ENCODE assay signal across 10 mouse cellular contexts in genomic region chr9:69442471-69443038, GRCm38 (mm10). TPM values are rescaled to one million over a fixed set of nuclear protein-coding genes. Genes with fewer than 3 reads are reported as not detected.
DNase-seq lines count a peak whose midpoint lies in the region; ATAC-seq lines count a peak whose summit lies in the region.
"Had no signal": no experiment of that assay in that cellular context is flagged by ENCODE, and none has a peak within 500 bp of the region (broad histone marks: within the 10 kb centered on the region; RNA-seq: fewer than 3 reads in every experiment).

No protein-coding gene starts in this region.

- peaks cover 19% of the 10 kb centered on the region for H3K4me1 ChIP-seq in embryonic facial prominence, embryonic 15.5 days
- H3K4me1 ChIP-seq in embryonic facial prominence, embryonic 10.5 days: peaks cover 19% of the 10 kb centered on the region
- H3K4me1 ChIP-seq in lung, embryonic 16.5 days (replicated peaks; ENCODE audit: control insufficient read depth, insufficient read depth, low read length): peaks cover 25% of the 10 kb centered on the region

- H3K36me3 ChIP-seq in embryonic facial prominence, embryonic 15.5 days: no peaks in the 10 kb centered on the region
- H3K36me3 ChIP-seq in embryonic facial prominence, embryonic 10.5 days (replicated peaks): no peaks in the 10 kb centered on the region
- H3K36me3 ChIP-seq in lung, embryonic 16.5 days (ENCODE audit: control insufficient read depth, insufficient read depth, low read length): no peaks in the 10 kb centered on the region
- H3K36me3 ChIP-seq: limb, embryonic 13.5 days had no signal

- no peak for ATAC-seq in embryonic facial prominence, embryonic 15.5 days (ENCODE audit: insufficient number of reproducible peaks, low FRiP score, low TSS enrichment, low read depth)
- ATAC-seq in common myeloid progenitor, adult 5-6 weeks (replicated peaks; ENCODE audit: low read depth, poor library complexity, severe bottlenecking): peak; percentile 70
- peak; percentile 46 for ATAC-seq in lung, embryonic 16.5 days (ENCODE audit: low read depth)

- no peak overlapping the region for H3K9ac ChIP-seq in embryonic facial prominence, embryonic 15.5 days
- no peak overlapping the region for H3K9ac ChIP-seq in lung, embryonic 16.5 days (ENCODE audit: low read length)
- H3K9ac ChIP-seq: limb, embryonic 13.5 days had no signal

- H3K27ac ChIP-seq in embryonic facial prominence, embryonic 15.5 days (replicated peaks): peak overlapping the region; percentile 71
- no peak overlapping the region for H3K27ac ChIP-seq in embryonic facial prominence, embryonic 10.5 days (replicated peaks)
- peak overlapping the region; percentile 72 for H3K27ac ChIP-seq in lung, embryonic 16.5 days (ENCODE audit: low read length)
- H3K27ac ChIP-seq: limb, embryonic 13.5 days had no signal

- no peak for DNase-seq in embryonic facial prominence, embryonic 10.5 days (ENCODE audit: low spot score)
- DNase-seq in 3134 (ENCODE audit: extremely low read depth, insufficient read length, low spot score): peak; percentile 79
- no peak for DNase-seq in cerebellum, adult 11-12 months
- no peak for DNase-seq in spleen, adult 12 weeks (ENCODE audit: low spot score)
- no peak for DNase-seq in frontal cortex, postnatal 36 days (ENCODE audit: low spot score in 2 of 2)

- no peak overlapping the region for H3K4me2 ChIP-seq in embryonic facial prominence, embryonic 15.5 days (replicated peaks)
- no peak overlapping the region for H3K4me2 ChIP-seq in lung, embryonic 16.5 days (ENCODE audit: low read depth, low read length)
- H3K4me2 ChIP-seq: limb, embryonic 13.5 days had no signal

- H3K9me3 ChIP-seq in embryonic facial prominence, embryonic 15.5 days (replicated peaks): no peaks in the 10 kb centered on the region
- no peaks in the 10 kb centered on the region for H3K9me3 ChIP-seq in embryonic facial prominence, embryonic 10.5 days
- no peaks in the 10 kb centered on the region for H3K9me3 ChIP-seq in lung, embryonic 16.5 days (ENCODE audit: control insufficient read depth, low read length)
- H3K9me3 ChIP-seq: limb, embryonic 13.5 days had no signal

- no peak overlapping the region for H3K4me3 ChIP-seq in embryonic facial prominence, embryonic 15.5 days (replicated peaks)
- H3K4me3 ChIP-seq in embryonic facial prominence, embryonic 10.5 days: no peak overlapping the region
- H3K4me3 ChIP-seq in lung, embryonic 16.5 days (ENCODE audit: low read length): no peak overlapping the region
- H3K4me3 ChIP-seq: limb, embryonic 13.5 days had no signal

- H3K27me3 ChIP-seq in embryonic facial prominence, embryonic 15.5 days: no peaks in the 10 kb centered on the region
- H3K27me3 ChIP-seq in embryonic facial prominence, embryonic 10.5 days (replicated peaks; ENCODE audit: low read depth, poor library complexity, severe bottlenecking): no peaks in the 10 kb centered on the region
- H3K27me3 ChIP-seq in lung, embryonic 16.5 days (ENCODE audit: control insufficient read depth, insufficient read depth, low read depth, low read length): no peaks in the 10 kb centered on the region
- H3K27me3 ChIP-seq: CH12.LX; limb, embryonic 13.5 days had no signal

- 53% methylated on average over 6 of the region's 6 CpGs for WGBS in embryonic facial prominence, embryonic 15.5 days
- WGBS in embryonic facial prominence, embryonic 10.5 days: 73% methylated on average over 6 of the region's 6 CpGs
- WGBS in lung, embryonic 16.5 days: 35% methylated on average over 6 of the region's 6 CpGs

RNA-seq across cellular contexts. Expression of gene Anxa2, which starts 10.9 kb away (rescaled TPM):
- polyA plus RNA-seq in embryonic facial prominence, embryonic 15.5 days (2015; fragmentation: Nextera tagmentation; extraction: Ambion mirVana): 1,678 and 1,714 TPM in 2 replicates
- 112 and 145 TPM in 2 replicates for polyA plus RNA-seq in embryonic facial prominence, embryonic 10.5 days (2016; fragmentation: Nextera tagmentation; extraction: Ambion mirVana)
- total RNA-seq in common myeloid progenitor, adult 5-6 weeks (2017): 52.2 and 53.0 TPM in 2 replicates
- polyA plus RNA-seq in lung, embryonic 16.5 days (2015; fragmentation: Nextera tagmentation; extraction: Ambion mirVana): 973 and 1,115 TPM in 2 replicates

RNA-seq across cellular contexts. Expression of gene Ice2, which starts 44.8 kb away (rescaled TPM):
- polyA plus RNA-seq in embryonic facial prominence, embryonic 15.5 days (2015; fragmentation: Nextera tagmentation; extraction: Ambion mirVana): 16.4 and 19.0 TPM in 2 replicates
- polyA plus RNA-seq in embryonic facial prominence, embryonic 10.5 days (2016; fragmentation: Nextera tagmentation; extraction: Ambion mirVana): 22.5 and 23.0 TPM in 2 replicates
- total RNA-seq in common myeloid progenitor, adult 5-6 weeks (2017): 19.2 and 30.9 TPM in 2 replicates
- 18.8 and 21.5 TPM in 2 replicates for polyA plus RNA-seq in lung, embryonic 16.5 days (2015; fragmentation: Nextera tagmentation; extraction: Ambion mirVana)
